Mouse (Mus musculus): ENCODE data around the gene Fgf7. TPM values are rescaled to one million over a fixed set of nuclear protein-coding genes. Genes with fewer than 3 reads are reported as not detected.

Fgf7 gene
- total RNA-seq (2018; cell fraction: chromatin; rRNA removed): 1 to 10 TPM in 13 of 26 experiments, under 1 TPM in 10, not detected in 3; 0.51 to 3.7 (median 1.2) TPM
- under 1 TPM in 6 of 26 experiments, not detected in 20; 0.04 to 0.15 (median 0.06) TPM for total RNA-seq (2018; cell fraction: cytosol; rRNA removed)
- 1 to 10 TPM in 9 of 26 experiments, under 1 TPM in 15, not detected in 2; 0.23 to 2.0 (median 0.79) TPM for total RNA-seq (2018; cell fraction: nucleus; rRNA removed)
- polyA plus RNA-seq (2018): 0.11 to 0.12 TPM in 2 of 3 replicates, not detected in the other

- Histone ChIP-seq H3K27ac (no peak within 1 kb of the TSS), H3K36me3 (ENCODE audit: inconsistent target) (no peaks in the 10 kb centered on the region), H3K4me3 (ENCODE audit: inconsistent target) (no peak within 1 kb of the TSS), H3K79me2 (ENCODE audit: inconsistent target) (no peaks in the 10 kb centered on the region)
- WGBS (ENCODE audit: missing documents): 86% methylated on average over 15 of the region's 15 CpGs
Measured at GRCm38 (mm10) chr2:126034379-126035005, at the start of gene Fgf7. Gene Fgf7, plus strand, starts transcription at chr2:126034658.

- WGBS (ENCODE audit: missing documents): 85% methylated on average over 5 of the region's 5 CpGs
- no peak overlapping the region for H3K27ac ChIP-seq
- H3K79me2 ChIP-seq (ENCODE audit: inconsistent target): no peaks in the 10 kb centered on the region
- H3K4me3 ChIP-seq (ENCODE audit: inconsistent target): no peak overlapping the region
- H3K36me3 ChIP-seq (ENCODE audit: inconsistent target): no peaks in the 10 kb centered on the region
Measured at GRCm38 (mm10) chr2:126002291-126002690, 32.2 kb upstream of the Fgf7 start.

- 44% methylated on average over 3 of the region's 3 CpGs for WGBS (ENCODE audit: missing documents)
- H3K36me3 ChIP-seq (ENCODE audit: inconsistent target): no peaks in the 10 kb centered on the region
- H3K4me3 ChIP-seq (ENCODE audit: inconsistent target): no peak overlapping the region
- H3K27ac ChIP-seq: no peak overlapping the region
- no peaks in the 10 kb centered on the region for H3K79me2 ChIP-seq (ENCODE audit: inconsistent target)
Measured at GRCm38 (mm10) chr2:126006088-126006487, 28.4 kb upstream of the Fgf7 start.

- Histone ChIP-seq H3K36me3 (ENCODE audit: inconsistent target) (no peaks in the 10 kb centered on the region), H3K79me2 (ENCODE audit: inconsistent target) (no peaks in the 10 kb centered on the region), H3K4me3 (ENCODE audit: inconsistent target) (no peak overlapping the region), H3K27ac (no peak overlapping the region)
- WGBS (ENCODE audit: missing documents): 100% methylated on average over 2 of the region's 2 CpGs
Measured at GRCm38 (mm10) chr2:126006742-126007141, 27.7 kb upstream of the Fgf7 start.

- Histone ChIP-seq H3K36me3 (ENCODE audit: inconsistent target) (no peaks in the 10 kb centered on the region), H3K4me3 (ENCODE audit: inconsistent target) (no peak overlapping the region)
- WGBS (ENCODE audit: missing documents): 56% methylated on average over 12 of the region's 12 CpGs
Measured at GRCm38 (mm10) chr2:126014989-126015710, 19.3 kb upstream of the Fgf7 start.

GRCm38 (mm10) chr2:126015763-126016473 lies 18.5 kb upstream of the Fgf7 start:
- Histone ChIP-seq H3K36me3 (ENCODE audit: inconsistent target) (no peaks in the 10 kb centered on the region), H3K4me3 (ENCODE audit: inconsistent target) (no peak overlapping the region), H3K79me2 (ENCODE audit: inconsistent target) (no peaks in the 10 kb centered on the region), H3K27ac (no peak overlapping the region)
- 90% methylated on average over 3 of the region's 3 CpGs for WGBS (ENCODE audit: missing documents)

More at GRCm38 (mm10) chr2:126014989-126015710, 19.3 kb upstream of the Fgf7 start:
- Histone ChIP-seq H3K79me2 (ENCODE audit: inconsistent target) (no peaks in the 10 kb centered on the region), H3K27ac (no peak overlapping the region)

- Histone ChIP-seq H3K36me3 (ENCODE audit: inconsistent target) (no peaks in the 10 kb centered on the region), H3K79me2 (ENCODE audit: inconsistent target) (no peaks in the 10 kb centered on the region), H3K27ac (no peak overlapping the region), H3K4me3 (ENCODE audit: inconsistent target) (no peak overlapping the region)
- WGBS (ENCODE audit: missing documents): 84% methylated on average over 8 of the region's 8 CpGs
Measured at GRCm38 (mm10) chr2:126031186-126031900, 3.1 kb upstream of the Fgf7 start.

- no peaks in the 10 kb centered on the region for H3K36me3 ChIP-seq (ENCODE audit: inconsistent target)
- H3K27ac ChIP-seq: no peak overlapping the region
- 86% methylated on average over 8 of the region's 8 CpGs for WGBS (ENCODE audit: missing documents)
- no peaks in the 10 kb centered on the region for H3K79me2 ChIP-seq (ENCODE audit: inconsistent target)
- H3K4me3 ChIP-seq (ENCODE audit: inconsistent target): no peak overlapping the region
Measured at GRCm38 (mm10) chr2:126033114-126033972, 1.1 kb upstream of the Fgf7 start.

- WGBS (ENCODE audit: missing documents): 82% methylated on average over 15 of the region's 15 CpGs
- Histone ChIP-seq H3K27ac (no peak overlapping the region), H3K36me3 (ENCODE audit: inconsistent target) (no peaks in the 10 kb centered on the region), H3K79me2 (ENCODE audit: inconsistent target) (no peaks in the 10 kb centered on the region), H3K4me3 (ENCODE audit: inconsistent target) (no peak overlapping the region)
Measured at GRCm38 (mm10) chr2:126035013-126035770, 734 bp downstream of the Fgf7 start.

GRCm38 (mm10) chr2:126036121-126036520 lies 1.7 kb downstream of the Fgf7 start:
- Histone ChIP-seq H3K36me3 (ENCODE audit: inconsistent target) (no peaks in the 10 kb centered on the region), H3K79me2 (ENCODE audit: inconsistent target) (no peaks in the 10 kb centered on the region), H3K4me3 (ENCODE audit: inconsistent target) (no peak overlapping the region), H3K27ac (no peak overlapping the region)
- 87% methylated on average over 4 of the region's 4 CpGs for WGBS (ENCODE audit: missing documents)

- Histone ChIP-seq H3K4me3 (ENCODE audit: inconsistent target) (no peak overlapping the region), H3K79me2 (ENCODE audit: inconsistent target) (no peaks in the 10 kb centered on the region), H3K27ac (no peak overlapping the region), H3K36me3 (ENCODE audit: inconsistent target) (no peaks in the 10 kb centered on the region)
- 85% methylated on average over 7 of the region's 7 CpGs for WGBS (ENCODE audit: missing documents)
Measured at GRCm38 (mm10) chr2:126038221-126039000, 4.0 kb downstream of the Fgf7 start.

- Histone ChIP-seq H3K79me2 (ENCODE audit: inconsistent target) (no peaks in the 10 kb centered on the region), H3K27ac (no peak overlapping the region), H3K4me3 (ENCODE audit: inconsistent target) (no peak overlapping the region), H3K36me3 (ENCODE audit: inconsistent target) (no peaks in the 10 kb centered on the region)
- WGBS (ENCODE audit: missing documents): 88% methylated on average over 4 of the region's 4 CpGs
Measured at GRCm38 (mm10) chr2:126039414-126039891, 5.0 kb downstream of the Fgf7 start.

Measured in macrophage (primary cell).